Mouse (Mus musculus): ENCODE data around the gene Ap3d1. TPM values are rescaled to one million over a fixed set of nuclear protein-coding genes. Genes with fewer than 3 reads are reported as not detected.

The Ap3d1 gene
- polyA plus RNA-seq, 1 experiment from 2014 or later, result 69.6 TPM

GRCm38 (mm10) chr10:80736731-80737130 is 5.3 kb downstream of the Ap3d1 start:
- Histone ChIP-seq H3K9me3 (ENCODE audit: low read depth, low read length) (no peaks in the 10 kb centered on the region), H3K4me1 (ENCODE audit: insufficient read depth) (peaks cover 10% of the 10 kb centered on the region; the same call in 1 of the 2 replicates), H3K27ac (ENCODE audit: low read depth) (no peak overlapping the region), H3K27me3 (ENCODE audit: insufficient read depth, low read length) (no peaks in the 10 kb centered on the region), H3K36me3 (ENCODE audit: insufficient read depth) (peaks cover 44% of the 10 kb centered on the region), H3K4me2 (no peak overlapping the region), H3K9ac (no peak overlapping the region), H3K4me3 (ENCODE audit: low read depth, low read length) (no peak overlapping the region)
- WGBS, result 54% methylated on average over 5 of the region's 5 CpGs
- TF ChIP-seq CTCF (IDR thresholded peaks at IDR 0.05; ENCODE audit: low read depth), result no peak
- ATAC-seq (ENCODE audit: insufficient read depth), result no peak
- no peak for DNase-seq

GRCm38 (mm10) chr10:80732611-80733101 is 9.4 kb downstream of the Ap3d1 start:
- H3K36me3 ChIP-seq (ENCODE audit: insufficient read depth), result peaks cover 80% of the 10 kb centered on the region
- no peak for ATAC-seq (ENCODE audit: insufficient read depth)
- no peak overlapping the region for H3K9ac ChIP-seq
- H3K4me3 ChIP-seq (ENCODE audit: low read depth, low read length), result no peak overlapping the region
- no peak for TF ChIP-seq CTCF (IDR thresholded peaks at IDR 0.05; ENCODE audit: low read depth)
- no peak overlapping the region for H3K4me2 ChIP-seq
- H3K27ac ChIP-seq (ENCODE audit: low read depth), result no peak overlapping the region
- no peaks in the 10 kb centered on the region for H3K9me3 ChIP-seq (ENCODE audit: low read depth, low read length)
- WGBS, result 93% methylated on average over 6 of the region's 6 CpGs
- H3K27me3 ChIP-seq (ENCODE audit: insufficient read depth, low read length), result no peaks in the 10 kb centered on the region
- no peak for DNase-seq
- no peaks in the 10 kb centered on the region for H3K4me1 ChIP-seq (ENCODE audit: insufficient read depth)

GRCm38 (mm10) chr10:80727369-80728127 is 14.5 kb downstream of the Ap3d1 start:
- ATAC-seq (ENCODE audit: insufficient read depth), result no peak
- WGBS, result 78% methylated on average over 5 of the region's 5 CpGs
- no peaks in the 10 kb centered on the region for H3K4me1 ChIP-seq (ENCODE audit: insufficient read depth)

GRCm38 (mm10) chr10:80717281-80717680 is 24.8 kb downstream of the Ap3d1 start:
- Histone ChIP-seq H3K27me3 (ENCODE audit: insufficient read depth, low read length) (no peaks in the 10 kb centered on the region), H3K27ac (ENCODE audit: low read depth) (no peak overlapping the region), H3K36me3 (ENCODE audit: insufficient read depth) (peaks cover 100% of the 10 kb centered on the region), H3K9ac (no peak overlapping the region), H3K9me3 (ENCODE audit: low read depth, low read length) (no peaks in the 10 kb centered on the region), H3K4me2 (no peak overlapping the region), H3K4me3 (ENCODE audit: low read depth, low read length) (no peak overlapping the region), H3K4me1 (ENCODE audit: insufficient read depth) (no peaks in the 10 kb centered on the region)
- TF ChIP-seq CTCF (IDR thresholded peaks at IDR 0.05; ENCODE audit: low read depth), result no peak
- WGBS, result 73% methylated on average over 1 of the region's 1 CpGs
- ATAC-seq (ENCODE audit: insufficient read depth) (no peak), DNase-seq (no peak)

More at GRCm38 (mm10) chr10:80727369-80728127, 14.5 kb downstream of the Ap3d1 start:
- DNase-seq, result no peak
- no peak overlapping the region for H3K4me2 ChIP-seq
- peaks cover 94% of the 10 kb centered on the region for H3K36me3 ChIP-seq (ENCODE audit: insufficient read depth)
- no peaks in the 10 kb centered on the region for H3K27me3 ChIP-seq (ENCODE audit: insufficient read depth, low read length)
- H3K9me3 ChIP-seq (ENCODE audit: low read depth, low read length), result no peaks in the 10 kb centered on the region
- no peak overlapping the region for H3K4me3 ChIP-seq (ENCODE audit: low read depth, low read length)
- H3K9ac ChIP-seq, result no peak overlapping the region
- no peak for TF ChIP-seq CTCF (IDR thresholded peaks at IDR 0.05; ENCODE audit: low read depth)
- H3K27ac ChIP-seq (ENCODE audit: low read depth), result no peak overlapping the region

- WGBS, result 85% methylated on average over 3 of the region's 3 CpGs
- Histone ChIP-seq H3K4me1 (ENCODE audit: insufficient read depth) (no peaks in the 10 kb centered on the region), H3K4me3 (ENCODE audit: low read depth, low read length) (no peak overlapping the region), H3K9me3 (ENCODE audit: low read depth, low read length) (no peaks in the 10 kb centered on the region), H3K4me2 (no peak overlapping the region), H3K27ac (ENCODE audit: low read depth) (no peak overlapping the region), H3K9ac (no peak overlapping the region), H3K36me3 (ENCODE audit: insufficient read depth) (peaks cover 99% of the 10 kb centered on the region), H3K27me3 (ENCODE audit: insufficient read depth, low read length) (no peaks in the 10 kb centered on the region)
- TF ChIP-seq CTCF (IDR thresholded peaks at IDR 0.05; ENCODE audit: low read depth), result no peak
- no peak for DNase-seq
- no peak for ATAC-seq (ENCODE audit: insufficient read depth)
These were observed 31.2 kb downstream of the Ap3d1 start for GRCm38 (mm10) chr10:80710834-80711233.

- DNase-seq, result no peak
- Histone ChIP-seq H3K4me1 (ENCODE audit: insufficient read depth) (peaks cover 4% of the 10 kb centered on the region; the same call in 1 of the 2 replicates), H3K4me3 (ENCODE audit: low read depth, low read length) (no peak overlapping the region), H3K4me2 (no peak overlapping the region), H3K36me3 (ENCODE audit: insufficient read depth) (peaks cover 50% of the 10 kb centered on the region), H3K27ac (ENCODE audit: low read depth) (no peak overlapping the region), H3K9me3 (ENCODE audit: low read depth, low read length) (no peaks in the 10 kb centered on the region), H3K9ac (no peak overlapping the region), H3K27me3 (ENCODE audit: insufficient read depth, low read length) (no peaks in the 10 kb centered on the region)
- no peak for ATAC-seq (ENCODE audit: insufficient read depth)
- 76% methylated on average over 3 of the region's 3 CpGs for WGBS
- no peak for TF ChIP-seq CTCF (IDR thresholded peaks at IDR 0.05; ENCODE audit: low read depth)
These were observed 36.6 kb downstream of the Ap3d1 start for GRCm38 (mm10) chr10:80705479-80705878.

- H3K27me3 ChIP-seq (ENCODE audit: insufficient read depth, low read length), result no peaks in the 10 kb centered on the region
- H3K36me3 ChIP-seq (ENCODE audit: insufficient read depth), result peaks cover 45% of the 10 kb centered on the region
- TF ChIP-seq CTCF (IDR thresholded peaks at IDR 0.05; ENCODE audit: low read depth), result no peak
- H3K4me3 ChIP-seq (ENCODE audit: low read depth, low read length), result no peak overlapping the region
- ATAC-seq (ENCODE audit: insufficient read depth), result no peak
- no peaks in the 10 kb centered on the region for H3K9me3 ChIP-seq (ENCODE audit: low read depth, low read length)
- no peak overlapping the region for H3K27ac ChIP-seq (ENCODE audit: low read depth)
- no peak overlapping the region for H3K4me2 ChIP-seq
- H3K4me1 ChIP-seq (ENCODE audit: insufficient read depth), result peaks cover 8% of the 10 kb centered on the region
- DNase-seq, result no peak
- WGBS, result 57% methylated on average over 3 of the region's 3 CpGs
- no peak overlapping the region for H3K9ac ChIP-seq
These were observed 37.0 kb downstream of the Ap3d1 start for GRCm38 (mm10) chr10:80705033-80705432.

All from lung, embryonic 14.5 days (tissue).